10 mouse cellular contexts compared by ENCODE assay signal in genomic region chr9:69121117-69121740, GRCm38 (mm10).
A peak's percentile ranks its signal among the peaks of the same experiment; 100 is the strongest.
DNase-seq lines count a peak whose midpoint lies in the region; ATAC-seq lines count a peak whose summit lies in the region.
"Had no signal": no experiment of that assay in that cellular context is flagged by ENCODE, and none has a peak within 500 bp of the region (broad histone marks: within the 10 kb centered on the region; RNA-seq: fewer than 3 reads in every experiment).

No protein-coding gene starts in this region.

- peaks cover 30% of the 10 kb centered on the region for H3K4me1 ChIP-seq in kidney, embryonic 15.5 days

- peak; percentile 26 for DNase-seq in cerebellum, adult 8-10 months
- peak; percentile 65 for DNase-seq in kidney, adult 18-20 months
- peak; percentile 30 for DNase-seq in right cerebral cortex, postnatal 14 days
- no peak for DNase-seq in right cerebral cortex, postnatal 25 days
- DNase-seq in natural killer cell, adult 2 months (ENCODE audit: low spot score in 2 of 2), result peak; percentile 17 to 60
- no peak for DNase-seq in adipocyte (ENCODE audit: low spot score)
- DNase-seq: lung, embryonic 14.5 days had no signal

- WGBS in kidney, embryonic 15.5 days, result 36% methylated on average over 12 of the region's 12 CpGs

- H3K9me3 ChIP-seq in kidney, embryonic 15.5 days (replicated peaks), result no peaks in the 10 kb centered on the region
- H3K9me3 ChIP-seq: midbrain, embryonic 15.5 days had no signal

- no peak overlapping the region for H3K4me2 ChIP-seq in kidney, embryonic 15.5 days
- H3K4me2 ChIP-seq: lung, embryonic 14.5 days; midbrain, embryonic 15.5 days had no signal

- no peak overlapping the region for H3K4me3 ChIP-seq in kidney, embryonic 15.5 days (replicated peaks)
- H3K4me3 ChIP-seq: midbrain, embryonic 15.5 days had no signal

- H3K9ac ChIP-seq in kidney, embryonic 15.5 days, result no peak overlapping the region
- H3K9ac ChIP-seq: lung, embryonic 14.5 days; midbrain, embryonic 15.5 days had no signal

- ATAC-seq in cerebellum, adult (ENCODE audit: insufficient number of reproducible peaks, low FRiP score, low TSS enrichment), result no peak
- ATAC-seq in kidney, embryonic 15.5 days (replicated peaks; ENCODE audit: low FRiP score), result no peak
- ATAC-seq: midbrain, embryonic 15.5 days had no signal

- H3K27me3 ChIP-seq in kidney, embryonic 15.5 days, result no peaks in the 10 kb centered on the region
- H3K27me3 ChIP-seq: midbrain, embryonic 15.5 days had no signal

- no peaks in the 10 kb centered on the region for H3K36me3 ChIP-seq in kidney, embryonic 15.5 days
- H3K36me3 ChIP-seq: midbrain, embryonic 15.5 days had no signal

- H3K27ac ChIP-seq in kidney, embryonic 15.5 days, result no peak overlapping the region
- H3K27ac ChIP-seq: midbrain, embryonic 15.5 days had no signal

Comparison
In these comparisons a context has a peak if more than half of its experiments do, and no peak if none do; other contexts are left out.
1. DNase-seq: peak in cerebellum, adult 8-10 months (single experiment), kidney, adult 18-20 months (single experiment), right cerebral cortex, postnatal 14 days (single experiment) and natural killer cell, adult 2 months (2 of 2); none in right cerebral cortex, postnatal 25 days (single experiment) and adipocyte (single experiment).